Mouse (Mus musculus) embryo, embryonic 9.5 days (tissue): Measurements from ENCODE around the gene Ugt8a.

Source experiments
- DNase-seq: peaks from one replicate; pipeline ENCODE4 v3.0.0-alpha.2; 2017; ENCODE audit errors: extremely low spot score

Gene Ugt8a

DNA sequence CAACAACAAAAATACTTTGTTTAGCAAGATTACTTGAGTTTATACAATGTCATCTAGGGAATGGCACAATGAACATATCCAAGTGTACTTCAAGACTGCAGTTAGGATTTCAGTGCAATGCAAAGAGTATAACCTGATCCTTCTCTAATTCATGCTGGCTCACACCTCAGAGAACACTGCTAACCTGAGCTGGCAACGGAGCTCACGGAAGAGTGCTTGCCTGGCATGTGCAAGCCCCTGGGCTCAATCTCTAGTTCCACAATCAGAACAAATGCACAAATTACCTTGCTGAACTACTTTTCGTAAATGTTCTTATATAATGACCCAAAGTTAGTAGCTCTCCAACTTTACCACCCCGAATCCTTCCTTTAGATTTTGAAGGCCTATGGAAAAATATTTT, 68.5 kb downstream of the Ugt8a start:
- no peak for DNase-seq

GRCm38 (mm10) chr3:125861601-125862000, 76.8 kb downstream of the Ugt8a start:
- DNase-seq: no peak

DNA sequence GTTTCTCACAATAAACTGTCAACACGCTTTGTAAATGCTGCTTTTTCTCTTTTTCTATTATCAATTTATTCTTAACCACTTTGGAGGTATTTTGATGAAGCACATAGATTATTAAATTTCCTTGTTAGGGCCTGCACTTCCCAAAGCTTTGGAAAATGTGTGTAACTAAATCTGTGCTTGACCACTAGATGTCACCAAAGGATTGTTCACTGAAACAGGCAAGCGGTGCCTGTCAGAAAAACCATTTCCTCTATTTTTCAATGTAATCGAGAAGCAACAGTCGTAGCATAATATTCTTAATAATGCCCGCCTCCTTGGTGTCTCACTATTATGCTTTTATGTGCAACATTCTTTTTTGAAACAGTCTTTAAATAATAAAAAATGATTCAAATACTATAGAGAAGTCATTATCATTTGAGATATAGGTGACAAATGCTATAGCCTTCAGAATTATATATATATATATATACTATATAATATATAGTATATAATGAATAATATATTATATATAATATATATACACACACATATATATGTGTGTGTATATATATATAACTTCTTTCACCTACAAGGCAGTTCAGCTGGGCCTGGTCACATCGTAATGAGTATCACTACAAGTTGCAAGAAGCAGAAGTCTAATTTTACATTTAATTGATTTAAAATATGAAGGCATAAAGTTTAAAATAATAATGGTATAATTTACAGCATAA, 89.1 kb downstream of the Ugt8a start:
- DNase-seq: peak; percentile 49

GRCm38 (mm10) chr3:125828051-125828450, 110.4 kb downstream of the Ugt8a start:
- DNase-seq: no peak

DNA sequence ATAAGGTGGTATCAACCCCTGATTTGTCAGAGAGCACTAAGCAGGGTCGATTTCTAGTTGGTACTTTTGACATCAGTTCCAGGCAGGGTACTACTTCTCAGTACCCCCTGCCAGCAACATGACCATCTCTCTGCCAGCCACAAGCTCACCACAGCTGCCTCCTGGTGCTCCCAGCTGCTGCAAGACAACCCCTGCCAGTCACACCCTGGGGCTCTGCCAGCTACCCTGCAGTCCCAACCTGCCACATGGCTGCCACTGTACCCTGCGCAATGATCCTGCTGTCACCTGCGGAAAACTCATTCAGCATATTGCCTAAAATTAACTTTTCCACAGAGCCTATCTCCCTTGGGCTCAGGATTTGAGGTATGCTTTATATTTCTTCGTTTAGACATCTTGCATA, 111.2 kb downstream of the Ugt8a start:
- no peak for DNase-seq

GRCm38 (mm10) chr3:125819741-125820140, 118.7 kb downstream of the Ugt8a start:
- no peak for DNase-seq
